Mouse (Mus musculus) ovary, postnatal 14 days (tissue): Measurements from ENCODE around the gene Slc25a21.

Experiments used
- DNase-seq: peaks from one replicate; pipeline ENCODE4 v3.0.0; 2022; ENCODE audit warnings: low spot score

Slc25a21 gene

GRCm38 (mm10) chr12:57184401-57185147, 12.7 kb downstream of the Slc25a21 start:
- DNase-seq = no peak

DNA sequence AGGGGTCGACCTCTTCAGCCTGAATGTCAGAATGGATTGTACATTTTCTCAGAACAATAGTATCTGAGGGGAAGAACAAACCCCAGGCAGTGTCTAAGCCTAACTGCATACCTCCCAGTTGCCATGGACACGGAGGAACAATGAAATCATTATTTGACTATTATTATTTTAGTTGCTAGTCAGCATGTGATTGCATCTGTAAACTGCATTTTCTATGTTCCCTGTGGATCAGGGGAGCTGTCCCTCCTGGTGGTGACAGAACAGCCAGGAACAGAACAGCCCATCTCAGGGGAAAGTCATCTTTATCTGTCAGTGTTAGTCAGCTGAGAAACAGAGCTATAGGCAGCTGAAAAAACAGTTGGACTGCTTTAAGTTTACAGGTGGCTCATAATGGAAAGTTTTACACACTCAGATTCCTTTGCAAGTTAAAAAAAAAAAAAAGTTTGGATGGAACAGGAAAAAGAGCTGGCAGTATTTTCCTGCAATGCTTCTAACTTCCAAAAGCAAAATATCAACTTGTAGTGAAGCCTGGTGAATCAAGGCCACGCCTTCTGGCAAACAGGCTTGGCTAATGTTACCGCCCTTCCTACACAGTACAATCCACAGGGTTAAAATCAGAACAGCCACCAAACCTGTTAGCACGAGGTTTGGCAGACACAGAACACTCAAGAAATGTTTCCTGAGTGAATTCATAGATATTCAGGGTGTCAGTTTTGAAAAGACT, 17.6 kb downstream of the Slc25a21 start:
- DNase-seq = no peak

DNA sequence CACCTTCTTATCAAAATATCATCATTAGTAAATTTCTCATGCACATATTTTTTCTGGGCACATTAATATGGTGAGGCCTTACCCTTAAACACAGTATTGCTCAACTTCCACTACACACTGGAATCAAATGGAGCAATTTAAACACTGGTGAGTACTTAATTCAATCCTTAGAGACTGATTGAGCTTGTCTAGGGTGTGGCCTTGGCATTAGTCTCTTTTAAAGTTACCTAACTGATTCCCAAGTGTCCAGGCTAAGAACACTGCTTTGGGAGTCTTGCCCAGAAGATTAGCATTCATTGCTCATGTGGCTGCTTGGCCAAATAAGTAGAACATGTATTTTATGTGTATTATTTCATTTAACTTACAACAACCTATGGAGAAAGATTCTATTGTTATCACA, 18.5 kb downstream of the Slc25a21 start:
- no peak for DNase-seq

DNA sequence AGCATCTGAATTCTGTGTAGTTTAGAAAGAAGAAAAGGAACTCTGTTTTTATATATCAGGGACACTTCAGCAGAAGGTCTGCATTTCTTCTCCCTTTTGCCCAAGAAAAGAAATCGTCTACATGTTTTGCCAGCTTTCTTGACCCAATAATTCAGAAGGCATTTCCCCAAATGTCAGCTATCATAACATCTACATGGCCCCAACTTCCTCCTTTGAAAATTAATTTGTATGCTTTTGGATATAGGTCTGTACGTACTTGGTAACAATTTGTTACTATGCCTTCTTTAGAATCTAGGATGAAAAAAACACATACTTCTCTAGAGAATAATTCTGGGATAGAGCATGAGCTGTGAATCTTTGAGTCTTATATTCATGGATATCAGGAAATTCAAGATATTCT, 34.0 kb downstream of the Slc25a21 start:
- no peak for DNase-seq

- DNase-seq = no peak
Observed at GRCm38 (mm10) chr12:57162840-57163239, 34.4 kb downstream of the Slc25a21 start.

DNA sequence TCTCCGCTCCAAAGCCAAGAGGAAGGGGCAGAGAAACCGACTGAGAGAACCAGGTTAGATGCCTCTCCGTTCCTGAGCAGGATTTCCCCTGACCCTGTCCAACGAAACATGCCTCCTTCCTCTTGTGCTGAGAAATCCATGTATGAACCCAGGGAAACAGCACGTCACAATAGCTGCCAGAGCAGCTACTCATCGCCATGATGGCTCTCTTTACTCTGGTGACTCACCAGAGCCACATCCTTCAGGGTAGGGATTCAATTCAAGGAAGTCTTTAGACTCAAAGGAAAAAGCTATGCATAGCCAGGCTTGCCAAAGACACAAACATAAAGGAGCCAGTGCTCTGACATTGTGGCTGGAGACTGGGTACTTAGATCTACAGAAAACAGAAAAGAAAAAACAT, 37.4 kb downstream of the Slc25a21 start:
- no peak for DNase-seq

DNA sequence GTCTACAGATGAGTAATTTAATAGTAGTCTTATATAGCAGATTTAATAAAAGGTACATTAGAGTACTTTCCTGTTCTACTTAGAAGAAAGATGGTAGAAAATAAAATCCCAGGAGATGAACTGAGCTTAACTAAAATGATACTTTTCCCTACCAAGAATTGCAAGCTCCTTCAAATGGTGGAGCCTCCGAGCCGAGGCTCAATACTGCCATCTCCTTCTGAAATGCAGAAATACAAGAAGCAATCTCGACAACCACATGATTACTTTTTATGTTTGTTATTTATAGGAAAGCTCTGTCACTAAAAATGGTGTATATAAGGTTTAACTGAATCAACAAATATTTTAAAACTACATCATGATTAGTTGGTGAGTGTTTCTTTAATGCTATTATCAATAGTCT, 39.0 kb downstream of the Slc25a21 start:
- DNase-seq = no peak

DNA sequence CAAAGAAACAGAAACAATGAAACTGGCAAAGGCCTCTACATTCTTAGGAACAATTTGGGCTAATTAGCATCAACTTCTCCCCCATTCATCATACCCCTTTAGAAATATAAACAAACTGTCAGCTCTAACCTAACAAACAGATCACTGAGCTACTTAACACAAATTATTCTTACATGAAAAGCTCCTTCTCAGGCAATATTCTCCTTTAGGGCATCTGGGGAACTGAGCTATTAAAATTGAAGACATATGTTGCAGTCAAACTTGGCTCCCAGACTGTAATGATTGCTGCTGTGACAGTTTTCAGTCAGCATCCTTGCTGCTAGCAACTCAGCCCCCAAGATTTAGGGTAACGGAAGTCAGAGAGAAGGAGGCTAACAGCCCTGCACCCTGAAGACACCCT, 58.3 kb downstream of the Slc25a21 start:
- no peak for DNase-seq

- no peak for DNase-seq
Observed at GRCm38 (mm10) chr12:57137809-57138208, 59.5 kb downstream of the Slc25a21 start.

DNA sequence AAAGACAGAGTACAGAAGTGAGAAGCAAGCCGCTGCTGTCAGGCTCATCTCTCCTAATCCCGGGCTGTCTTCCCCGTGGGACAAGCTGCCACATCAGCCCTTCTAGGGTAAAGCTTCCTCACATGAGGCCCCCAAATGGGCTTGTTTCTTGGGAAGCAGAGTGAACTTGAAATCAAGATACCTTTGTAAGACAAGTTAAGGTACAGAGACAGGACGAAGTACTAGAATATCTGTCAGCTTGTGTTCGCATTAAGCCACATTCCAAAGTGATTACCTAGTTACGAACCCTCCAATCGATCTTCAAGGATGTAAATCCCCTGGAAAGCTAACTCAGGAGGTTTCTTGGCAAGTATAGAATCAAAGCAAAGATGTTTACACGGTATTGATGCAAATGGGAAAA, 78.7 kb downstream of the Slc25a21 start:
- DNase-seq = no peak

DNA sequence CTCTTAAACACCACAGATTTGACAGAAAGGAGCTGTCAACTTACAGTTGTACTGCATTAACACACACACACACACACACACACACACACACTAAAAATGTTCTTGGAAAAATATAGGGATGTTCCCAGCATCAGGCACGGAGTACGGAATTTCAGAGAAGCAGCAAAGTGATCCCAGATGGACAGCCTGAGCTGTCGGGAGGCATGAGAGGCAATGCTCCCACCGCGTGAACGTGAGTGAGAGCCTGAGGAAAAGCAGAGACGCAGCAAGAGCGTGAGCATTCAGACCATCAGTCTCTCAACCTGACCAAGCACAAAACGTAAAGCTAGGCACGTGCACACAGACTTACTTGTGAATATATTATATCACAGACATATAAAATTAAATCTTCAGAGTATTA, 81.8 kb downstream of the Slc25a21 start:
- DNase-seq = no peak

GRCm38 (mm10) chr12:57109363-57109762, 87.9 kb downstream of the Slc25a21 start:
- DNase-seq = no peak

DNA sequence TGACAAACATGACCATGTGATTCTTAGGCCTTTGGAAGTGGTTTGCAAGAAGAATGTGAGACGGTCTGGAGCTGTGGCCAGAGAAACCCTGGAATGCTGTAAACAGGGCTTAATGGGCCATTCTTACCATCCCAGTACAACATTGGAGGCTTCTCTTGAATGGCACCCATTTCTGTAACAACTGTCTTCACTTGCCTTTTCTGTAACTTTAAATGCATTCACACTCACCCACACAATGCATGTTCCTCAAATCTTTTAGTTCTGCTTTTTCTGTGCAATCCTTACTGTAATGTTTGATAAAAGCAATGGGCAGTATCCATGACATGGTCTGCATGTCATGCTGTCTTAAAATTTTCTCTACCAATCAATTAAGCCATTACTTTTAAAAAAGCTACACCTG, 95.0 kb downstream of the Slc25a21 start:
- no peak for DNase-seq

DNA sequence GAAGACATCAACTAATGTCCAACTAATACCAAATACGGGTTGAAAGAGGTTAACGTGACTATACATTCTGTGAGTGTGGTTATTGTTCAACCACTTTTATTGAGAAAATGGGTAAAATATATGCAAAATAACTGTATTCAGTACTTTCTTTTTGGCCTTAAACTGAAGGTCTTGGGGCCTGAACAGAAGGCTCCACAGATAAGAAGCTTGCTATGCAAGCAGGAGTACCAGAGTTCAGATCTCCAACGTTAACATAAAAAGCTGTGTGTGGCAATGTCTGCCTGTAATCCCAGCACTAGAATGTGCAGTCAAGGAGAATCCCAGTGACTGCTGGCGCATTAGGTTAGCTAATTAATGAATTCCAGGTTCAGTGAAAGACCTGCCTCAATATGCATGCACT, 96.7 kb downstream of the Slc25a21 start:
- DNase-seq = no peak

DNA sequence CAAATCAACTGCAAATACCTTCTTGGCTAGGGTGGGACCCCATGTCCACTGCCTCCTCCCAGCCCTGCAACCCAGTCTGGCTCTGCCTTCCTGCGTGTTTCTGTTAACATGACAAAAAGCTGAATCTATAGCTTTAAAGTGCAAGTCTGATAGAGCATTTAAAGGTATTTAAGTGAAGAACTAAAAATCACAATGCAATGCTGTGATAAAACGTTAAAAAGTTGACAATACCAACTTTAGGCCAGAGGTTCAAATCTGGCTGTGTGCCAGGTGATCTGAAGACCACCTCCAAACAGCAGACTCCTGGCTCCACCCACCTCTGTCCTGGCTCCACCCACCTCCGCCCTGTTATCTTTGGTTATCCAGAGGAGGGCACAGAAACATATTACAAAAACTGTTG, 98.2 kb downstream of the Slc25a21 start:
- DNase-seq = no peak

GRCm38 (mm10) chr12:57098371-57098770, 98.9 kb downstream of the Slc25a21 start:
- DNase-seq = no peak

- no peak for DNase-seq
Observed at GRCm38 (mm10) chr12:57093107-57093506, 104.2 kb downstream of the Slc25a21 start.

GRCm38 (mm10) chr12:57084519-57084918, 112.8 kb downstream of the Slc25a21 start:
- DNase-seq = no peak

DNA sequence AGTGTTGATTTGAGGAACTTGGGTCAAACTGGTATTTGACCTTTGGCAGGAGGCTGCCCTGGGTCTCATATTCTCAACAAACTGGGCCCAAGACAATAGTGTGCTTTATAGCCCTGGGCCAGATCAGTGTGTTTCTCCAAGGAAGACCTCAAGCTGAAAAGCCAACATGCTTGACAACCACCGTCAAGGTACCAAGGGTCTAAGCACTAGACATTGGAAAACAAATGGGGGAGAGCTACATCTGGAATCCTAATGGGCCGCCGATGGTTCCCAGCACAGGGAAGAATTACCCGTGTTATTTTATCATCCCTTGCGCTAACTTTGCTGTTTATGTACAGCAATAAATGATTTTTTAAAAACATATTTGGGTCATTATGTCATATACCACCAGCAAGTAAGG, 113.7 kb downstream of the Slc25a21 start:
- DNase-seq = no peak

DNA sequence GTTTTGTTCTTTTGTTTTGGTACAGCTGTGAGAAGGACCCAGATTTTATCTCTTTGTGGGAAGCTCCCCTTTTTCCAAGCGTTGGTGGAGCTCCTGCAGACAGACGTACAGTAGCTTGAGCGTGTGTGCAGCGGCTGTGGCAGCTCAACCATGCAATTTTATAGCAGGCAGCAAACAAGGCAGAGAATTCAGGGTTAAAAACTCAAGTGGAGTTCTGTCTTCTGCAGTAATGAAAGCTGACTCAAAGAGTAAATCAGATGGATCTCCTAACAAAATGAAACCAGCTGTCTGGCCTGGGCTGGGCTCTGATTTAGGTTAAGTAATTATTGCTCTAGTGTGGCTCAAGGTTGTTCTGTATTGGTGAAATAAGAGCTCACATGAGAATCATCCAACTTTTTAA, 120.7 kb downstream of the Slc25a21 start:
- no peak for DNase-seq

GRCm38 (mm10) chr12:57072616-57073015, 124.7 kb downstream of the Slc25a21 start:
- DNase-seq = no peak

DNA sequence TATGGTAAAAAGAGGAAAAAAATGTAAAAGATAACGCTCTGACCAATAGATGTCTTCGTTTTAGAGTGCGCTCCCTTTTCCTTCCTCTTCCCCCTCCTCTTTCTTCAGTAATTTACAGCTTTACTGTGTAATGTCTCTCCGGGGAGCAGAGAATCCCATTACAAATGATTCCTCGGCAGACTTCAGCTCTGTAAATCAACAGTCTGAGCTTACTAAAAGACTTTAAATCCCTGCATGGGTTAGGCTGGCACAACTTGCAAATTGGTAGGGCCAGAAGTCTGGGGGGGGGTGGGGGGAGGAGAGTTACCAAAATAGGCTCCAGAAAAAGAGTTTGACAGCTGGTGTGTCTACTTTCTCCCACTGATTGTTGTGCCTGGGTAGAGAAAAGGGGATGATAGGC, 128.7 kb downstream of the Slc25a21 start:
- no peak for DNase-seq

GRCm38 (mm10) chr12:57019737-57020136, 177.5 kb downstream of the Slc25a21 start:
- DNase-seq = no peak

DNA sequence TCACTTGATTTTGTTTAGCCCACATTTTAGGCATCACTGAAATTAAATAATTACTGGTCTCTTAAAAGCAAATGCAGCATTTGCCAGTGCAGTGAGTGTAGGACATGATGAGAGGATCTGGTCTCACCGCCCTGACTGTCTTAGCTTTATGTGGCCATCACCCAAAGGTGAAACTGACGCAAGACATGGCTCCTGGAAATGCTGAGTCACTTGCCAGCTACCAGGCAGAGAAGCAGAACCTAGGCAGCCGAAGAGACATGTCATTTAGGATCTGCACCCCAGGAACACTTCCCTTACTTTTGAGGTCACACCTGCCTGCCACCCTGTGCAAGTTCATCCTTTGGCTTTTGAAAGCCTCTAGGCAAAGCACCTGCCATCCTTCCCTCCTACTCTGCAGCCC, 180.4 kb downstream of the Slc25a21 start:
- DNase-seq = no peak
